Mouse (Mus musculus): ENCODE data around the gene Cyp2j13.
A peak's percentile ranks its signal among the peaks of the same experiment; 100 is the strongest.
"Not testable (repeated sequence)": the region's sequence is repeated elsewhere in the genome, so short reads cannot be mapped to it uniquely, and the experiment has no call there.

The Cyp2j13 gene

GRCm38 (mm10) chr4:96077261-96078125 lies at the start of gene Cyp2j13:
Gene Cyp2j13 (minus strand): TSS chr4:96077546.
- DNase-seq (ENCODE audit: extremely low spot score): peak; percentile 16

DNA sequence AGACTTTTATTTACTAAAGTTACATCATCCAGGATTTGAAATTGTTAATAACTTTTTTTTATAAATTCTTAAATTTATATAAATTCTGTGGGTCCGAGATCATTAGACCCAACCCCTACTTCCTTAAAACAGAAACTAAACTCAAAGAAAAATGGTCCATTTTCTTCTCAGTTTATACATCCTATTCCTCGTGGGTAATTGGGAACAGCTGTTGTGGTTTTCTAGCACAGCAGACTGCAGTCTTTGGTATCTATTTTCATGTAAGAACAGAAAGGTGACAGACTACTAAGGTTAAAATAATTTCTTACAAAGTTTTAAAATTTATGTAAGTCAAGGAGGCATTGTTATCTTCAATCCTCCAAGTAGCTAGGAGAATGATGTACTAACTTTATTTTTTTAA lies 19.5 kb upstream of the Cyp2j13 start:
- DNase-seq (ENCODE audit: extremely low spot score): no peak

DNA sequence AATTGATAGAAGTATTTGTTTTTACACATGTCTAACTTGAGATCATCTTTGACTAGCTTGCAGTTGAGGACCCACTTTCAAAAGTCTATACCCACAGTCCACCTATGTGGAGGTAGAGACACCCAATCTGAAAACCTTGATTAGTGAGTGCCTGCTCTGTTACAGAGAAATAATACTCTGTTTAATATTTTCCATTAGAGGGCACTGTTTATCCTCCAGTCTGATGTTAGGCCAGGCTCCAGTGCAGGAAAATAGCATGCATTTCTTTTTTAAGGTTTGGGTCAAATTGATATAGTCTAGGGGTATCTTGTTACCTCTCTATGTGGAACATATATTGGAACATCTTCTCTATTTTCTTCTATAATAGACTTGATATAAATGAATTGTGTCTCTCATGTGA lies 14.5 kb upstream of the Cyp2j13 start:
- no peak for DNase-seq (ENCODE audit: extremely low spot score)

- not testable (repeated sequence) for DNase-seq (ENCODE audit: extremely low spot score)
These were observed 12.2 kb upstream of the Cyp2j13 start for GRCm38 (mm10) chr4:96089356-96090048.

- no peak for DNase-seq (ENCODE audit: extremely low spot score)
These were observed 962 bp upstream of the Cyp2j13 start for GRCm38 (mm10) chr4:96078308-96078707.

- no peak for DNase-seq (ENCODE audit: extremely low spot score)
These were observed 15.3 kb downstream of the Cyp2j13 start for GRCm38 (mm10) chr4:96062045-96062444.

DNA sequence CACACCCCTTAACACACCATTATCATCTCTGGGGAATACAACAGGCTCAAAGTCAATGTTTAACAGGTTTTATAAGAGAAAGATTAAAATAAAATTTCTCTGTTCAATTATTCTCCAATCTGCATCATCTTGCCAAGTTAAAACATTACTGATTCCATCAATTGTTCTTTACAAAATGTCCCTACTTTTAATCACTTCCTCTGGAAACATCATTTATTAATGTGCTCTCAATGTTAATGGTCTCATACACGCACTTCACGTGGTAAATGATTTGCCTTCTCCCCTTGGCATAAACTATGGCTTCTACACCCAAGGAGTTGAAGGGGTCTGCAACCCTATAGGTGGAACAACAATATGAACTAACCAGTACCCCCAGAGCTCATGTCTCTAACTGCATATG lies 17.2 kb downstream of the Cyp2j13 start:
- no peak for DNase-seq (ENCODE audit: extremely low spot score)

GRCm38 (mm10) chr4:96028412-96028811 lies 48.9 kb downstream of the Cyp2j13 start:
- no peak for DNase-seq (ENCODE audit: extremely low spot score)

DNA sequence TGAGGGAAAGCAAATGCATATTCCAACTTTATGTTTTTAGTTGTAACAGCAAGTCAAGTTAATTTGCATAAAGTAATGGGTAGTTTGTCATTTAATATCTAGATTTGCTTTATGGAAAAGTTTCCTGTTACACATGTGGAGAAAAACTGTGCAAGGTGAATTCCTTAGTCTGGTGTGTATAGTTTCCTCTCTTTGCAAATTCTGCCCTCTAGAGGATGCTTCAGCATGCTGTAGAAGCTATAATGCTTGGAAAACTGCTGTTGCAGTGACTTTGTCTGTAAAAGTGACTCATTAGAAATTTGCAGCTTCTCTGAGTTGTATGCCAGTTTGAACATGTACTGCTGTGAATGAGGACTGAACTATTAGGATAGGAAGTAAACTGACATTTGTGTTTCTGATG lies 54.5 kb downstream of the Cyp2j13 start:
- DNase-seq (ENCODE audit: extremely low spot score): no peak

GRCm38 (mm10) chr4:96016875-96017274 lies 60.5 kb downstream of the Cyp2j13 start:
- DNase-seq (ENCODE audit: extremely low spot score): no peak

- not testable (repeated sequence) for DNase-seq (ENCODE audit: extremely low spot score)
These were observed 95.1 kb downstream of the Cyp2j13 start for GRCm38 (mm10) chr4:95982221-95982620.

Data from embryo, embryonic 9.5 days (tissue).